ENCODE assay signal across 15 mouse cellular contexts in genomic region chr4:130054727-130055126, GRCm38 (mm10). TPM values are rescaled to one million over a fixed set of nuclear protein-coding genes. Genes with fewer than 3 reads are reported as not detected.
DNase-seq lines count a peak whose midpoint lies in the region; ATAC-seq lines count a peak whose summit lies in the region.
"Had no signal": no experiment of that assay in that cellular context is flagged by ENCODE, and none has a peak within 500 bp of the region (broad histone marks: within the 10 kb centered on the region; RNA-seq: fewer than 3 reads in every experiment).

No protein-coding gene starts in this region.

- DNase-seq in Muller cell, postnatal 12 days (ENCODE audit: inconsistent ontology term): peak; percentile 84
- DNase-seq in forebrain, embryonic 14.5 days (ENCODE audit: low spot score): peak; percentile 52
- no peak for DNase-seq in ovary, postnatal 14 days (ENCODE audit: low spot score)
- no peak for DNase-seq in urinary bladder, postnatal 25 days (ENCODE audit: low spot score)
- DNase-seq: cerebellum, adult 9-10 months; embryo, embryonic 11 days; gastrocnemius, postnatal 10 days; kidney, postnatal 14 days; liver, postnatal 0 days had no signal

- no peak overlapping the region for H3K9ac ChIP-seq in intestine, embryonic 16.5 days (ENCODE audit: low read depth, low read length)
- H3K9ac ChIP-seq in intestine, embryonic 15.5 days: no peak overlapping the region
- no peak overlapping the region for H3K9ac ChIP-seq in forebrain, embryonic 14.5 days (ENCODE audit: low read length)
- H3K9ac ChIP-seq in limb, embryonic 12.5 days (replicated peaks): no peak overlapping the region
- H3K9ac ChIP-seq: heart, embryonic 13.5 days; liver, postnatal 0 days had no signal

- H3K4me3 ChIP-seq in intestine, embryonic 16.5 days (ENCODE audit: low read length): no peak overlapping the region
- H3K4me3 ChIP-seq in intestine, embryonic 15.5 days (replicated peaks): no peak overlapping the region
- no peak overlapping the region for H3K4me3 ChIP-seq in forebrain, embryonic 14.5 days (ENCODE audit: low read depth, low read length)
- no peak overlapping the region for H3K4me3 ChIP-seq in limb, embryonic 12.5 days (replicated peaks)
- H3K4me3 ChIP-seq: heart, embryonic 13.5 days had no signal

- peak overlapping the region; percentile 35; the same call in 1 of the 2 replicates for H3K27ac ChIP-seq in intestine, embryonic 16.5 days (ENCODE audit: low read length)
- H3K27ac ChIP-seq in intestine, embryonic 15.5 days: no peak overlapping the region
- peak overlapping the region; percentile 57; the same call in 1 of the 2 replicates for H3K27ac ChIP-seq in forebrain, embryonic 14.5 days (ENCODE audit: low read depth, low read length)
- H3K27ac ChIP-seq in limb, embryonic 12.5 days: peak overlapping the region; percentile 84; the same call in 1 of the 2 replicates
- H3K27ac ChIP-seq: heart, embryonic 13.5 days had no signal

- no peaks in the 10 kb centered on the region for H3K27me3 ChIP-seq in intestine, embryonic 16.5 days (replicated peaks; ENCODE audit: control insufficient read depth, insufficient read depth, low read length)
- H3K27me3 ChIP-seq in intestine, embryonic 15.5 days (replicated peaks): no peaks in the 10 kb centered on the region
- H3K27me3 ChIP-seq in forebrain, embryonic 14.5 days (replicated peaks; ENCODE audit: control insufficient read depth, insufficient read depth, low read length): 0 out of 2 replicates have a peak, but pooled peaks cover under 1% of the 10 kb centered on the region
- no peaks in the 10 kb centered on the region for H3K27me3 ChIP-seq in limb, embryonic 12.5 days

- 42% methylated on average over 1 of the region's 1 CpGs for WGBS in intestine, embryonic 16.5 days
- 50% methylated on average over 1 of the region's 1 CpGs for WGBS in intestine, embryonic 15.5 days
- WGBS in forebrain, embryonic 14.5 days: 0% methylated on average over 1 of the region's 1 CpGs
- 58% methylated on average over 1 of the region's 1 CpGs for WGBS in limb, embryonic 12.5 days

- no peak for ATAC-seq in intestine, embryonic 16.5 days
- no peak for ATAC-seq in intestine, embryonic 15.5 days
- ATAC-seq in forebrain, embryonic 14.5 days: peak; percentile 48; the same call in 1 of the 2 replicates
- ATAC-seq in limb, embryonic 12.5 days (ENCODE audit: insufficient number of reproducible peaks, insufficient read depth, low FRiP score, low TSS enrichment, low read depth): no peak
- no peak for ATAC-seq in megakaryocyte, adult 5-6 weeks (ENCODE audit: poor library complexity, severe bottlenecking)
- ATAC-seq: liver, postnatal 0 days had no signal

- no peaks in the 10 kb centered on the region for H3K9me3 ChIP-seq in intestine, embryonic 16.5 days (ENCODE audit: control insufficient read depth, low read length)
- no peaks in the 10 kb centered on the region for H3K9me3 ChIP-seq in intestine, embryonic 15.5 days
- H3K9me3 ChIP-seq in forebrain, embryonic 14.5 days (replicated peaks; ENCODE audit: control insufficient read depth, low read length): no peaks in the 10 kb centered on the region
- H3K9me3 ChIP-seq in limb, embryonic 12.5 days: no peaks in the 10 kb centered on the region
- H3K9me3 ChIP-seq: G1E; heart, embryonic 13.5 days had no signal

- peaks cover 4% of the 10 kb centered on the region for H3K36me3 ChIP-seq in intestine, embryonic 16.5 days (ENCODE audit: control insufficient read depth, insufficient read depth, low read length)
- H3K36me3 ChIP-seq in intestine, embryonic 15.5 days: peaks cover 2% of the 10 kb centered on the region; the same call in 1 of the 2 replicates
- H3K36me3 ChIP-seq in forebrain, embryonic 14.5 days (ENCODE audit: control insufficient read depth, insufficient read depth, low read length): no peaks in the 10 kb centered on the region
- peaks cover 20% of the 10 kb centered on the region for H3K36me3 ChIP-seq in limb, embryonic 12.5 days
- H3K36me3 ChIP-seq: G1E had no signal

- H3K4me2 ChIP-seq in intestine, embryonic 16.5 days (ENCODE audit: low read depth, low read length): no peak overlapping the region
- H3K4me2 ChIP-seq in intestine, embryonic 15.5 days (replicated peaks): no peak overlapping the region
- H3K4me2 ChIP-seq in forebrain, embryonic 14.5 days (ENCODE audit: low read length): no peak overlapping the region
- H3K4me2 ChIP-seq in limb, embryonic 12.5 days: no peak overlapping the region
- H3K4me2 ChIP-seq: heart, embryonic 13.5 days had no signal

- peaks cover 38% of the 10 kb centered on the region for H3K4me1 ChIP-seq in intestine, embryonic 16.5 days (ENCODE audit: control insufficient read depth, insufficient read depth, low read length)
- H3K4me1 ChIP-seq in intestine, embryonic 15.5 days (replicated peaks): peaks cover 36% of the 10 kb centered on the region
- H3K4me1 ChIP-seq in forebrain, embryonic 14.5 days (ENCODE audit: control insufficient read depth, insufficient read depth, low read length): peaks cover 20% of the 10 kb centered on the region
- H3K4me1 ChIP-seq in limb, embryonic 12.5 days (replicated peaks): peaks cover 32% of the 10 kb centered on the region

RNA-seq across cellular contexts. Expression of gene Col16a1, which starts 7.1 kb away (rescaled TPM):
- polyA plus RNA-seq in intestine, embryonic 16.5 days (2015; fragmentation: Nextera tagmentation; extraction: Ambion mirVana): 36.3 and 45.1 TPM in 2 replicates
- 60.0 and 63.0 TPM in 2 replicates for polyA plus RNA-seq in intestine, embryonic 15.5 days (2015; fragmentation: Nextera tagmentation; extraction: Ambion mirVana)
- 4.0 and 5.7 TPM in 2 replicates for polyA plus RNA-seq in forebrain, embryonic 14.5 days (2014; fragmentation: Nextera tagmentation; extraction: Ambion mirVana)
- 24.2 and 30.9 TPM in 2 replicates for polyA plus RNA-seq in limb, embryonic 12.5 days (2016; fragmentation: Nextera tagmentation; extraction: Ambion mirVana)
- not detected in 2 replicates for total RNA-seq in megakaryocyte, adult 5-6 weeks (2015)
- total RNA-seq in megakaryocyte, adult 5-6 weeks (2017): not detected in 2 replicates
- total RNA-seq: G1E had no signal
- polyA plus RNA-seq: G1E had no signal

RNA-seq across cellular contexts. Expression of gene Pef1, which starts 47.6 kb away (rescaled TPM):
- polyA plus RNA-seq in intestine, embryonic 16.5 days (2015; fragmentation: Nextera tagmentation; extraction: Ambion mirVana): 81.6 and 81.7 TPM in 2 replicates
- 67.0 and 76.6 TPM in 2 replicates for polyA plus RNA-seq in intestine, embryonic 15.5 days (2015; fragmentation: Nextera tagmentation; extraction: Ambion mirVana)
- polyA plus RNA-seq in forebrain, embryonic 14.5 days (2014; fragmentation: Nextera tagmentation; extraction: Ambion mirVana): 88.6 and 91.9 TPM in 2 replicates
- polyA plus RNA-seq in limb, embryonic 12.5 days (2016; fragmentation: Nextera tagmentation; extraction: Ambion mirVana): 64.6 and 64.7 TPM in 2 replicates
- 53.1 TPM in 2 replicates for total RNA-seq in megakaryocyte, adult 5-6 weeks (2015)
- 12.3 and 18.0 TPM in 2 replicates for total RNA-seq in megakaryocyte, adult 5-6 weeks (2017)

Comparison
In these comparisons a context has a peak if more than half of its experiments do, and no peak if none do; other contexts are left out.
1. DNase-seq: peak in Muller cell, postnatal 12 days (single experiment) and forebrain, embryonic 14.5 days (single experiment); none in ovary, postnatal 14 days (single experiment) and urinary bladder, postnatal 25 days (single experiment).